Mouse (Mus musculus) C2C12 (cell line): ENCODE measurements at regions not wholly inside any gene's neighbourhood (a gene's known extent, or its start where the extent isn't known, plus 50 kb on each side); places are given as distances from the start of the nearest gene placed in this dataset.
A peak's percentile ranks its signal among the peaks of the same experiment; 100 is the strongest.

ENCODE experiments used
- H3K27me3 ChIP-seq: one replicate; pipeline ENCODE4 v1.6.1; 2011; ENCODE audit not compliant: control insufficient read depth, insufficient read depth, insufficient read length
- H3K36me3 ChIP-seq: one replicate; pipeline ENCODE4 v1.6.1; 2011; ENCODE audit not compliant: control insufficient read depth, insufficient read depth
- H3K4me3 ChIP-seq: one replicate; pipeline ENCODE4 v1.5.1; 2011; ENCODE audit warnings: mild to moderate bottlenecking, control low read depth; ENCODE audit not compliant: poor library complexity, insufficient read depth, severe bottlenecking
- H3K79me2 ChIP-seq: one replicate; pipeline ENCODE4 v1.6.1; 2011; ENCODE audit not compliant: control insufficient read depth, insufficient read depth
- H3K79me3 ChIP-seq: one replicate; pipeline ENCODE4 v1.6.1; 2011; ENCODE audit warnings: low read depth, control low read depth
- H3ac ChIP-seq: one replicate; pipeline ENCODE3; 2011; ENCODE audit warnings: low read depth; ENCODE audit not compliant: control insufficient read depth, insufficient read length
- CTCF ChIP-seq: IDR thresholded peaks from one replicate; pipeline ENCODE4 v1.5.1; 2011; ENCODE audit not compliant: control insufficient read depth, insufficient read depth, insufficient read length

DNA sequence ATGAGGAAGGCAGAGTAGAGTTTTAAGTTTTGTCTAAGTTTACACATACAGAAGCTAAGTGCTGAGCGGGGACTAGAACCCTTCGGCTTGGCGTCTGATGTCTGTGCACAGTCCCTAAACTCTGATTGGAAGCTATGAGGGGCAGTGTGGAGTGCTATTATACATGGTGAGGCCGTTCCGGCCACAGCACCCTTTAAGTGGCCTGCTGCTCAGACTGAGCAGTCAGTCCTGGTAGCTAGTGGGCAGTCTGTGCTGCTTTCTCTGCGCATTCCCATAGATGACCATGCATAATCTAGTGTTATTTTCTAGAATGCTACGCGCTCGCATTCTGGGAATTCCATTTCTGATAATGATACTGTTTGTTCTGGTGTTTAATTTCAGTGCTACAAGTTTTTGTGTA is 51.2 kb upstream of the Ifne start:
- Histone ChIP-seq H3K4me3 (no peak overlapping the region), H3K36me3 (peaks cover 86% of the 10 kb centered on the region), H3K27me3 (no peaks in the 10 kb centered on the region), H3K79me2 (peaks cover 100% of the 10 kb centered on the region), H3K79me3 (peaks cover 98% of the 10 kb centered on the region), H3ac (peak overlapping the region; percentile 35)
- no peak for TF ChIP-seq CTCF
